ENCODE assay signal across 8 mouse cellular contexts in genomic region chr9:118980411-118980823, GRCm38 (mm10). TPM values are rescaled to one million over a fixed set of nuclear protein-coding genes. Genes with fewer than 3 reads are reported as not detected.
DNase-seq lines count a peak whose midpoint lies in the region; ATAC-seq lines count a peak whose summit lies in the region.

No protein-coding gene starts in this region.

- peak; percentile 65 for ATAC-seq in midbrain, embryonic 13.5 days

- H3K4me2 ChIP-seq in midbrain, embryonic 13.5 days (replicated peaks) = no peak overlapping the region

- no peak overlapping the region for H3K4me3 ChIP-seq in brown adipose tissue, adult 24 weeks (ENCODE audit: insufficient read depth, low read depth, low read length)
- no peak overlapping the region for H3K4me3 ChIP-seq in midbrain, embryonic 13.5 days (replicated peaks)

- no peak overlapping the region for H3K9ac ChIP-seq in midbrain, embryonic 13.5 days (replicated peaks)

- peaks cover 3% of the 10 kb centered on the region; the same call in 1 of the 2 replicates for H3K9me3 ChIP-seq in midbrain, embryonic 13.5 days

- WGBS in midbrain, embryonic 13.5 days = 8% methylated on average over 4 of the region's 4 CpGs

- DNase-seq in left cerebral cortex, postnatal 4 days = peak; percentile 55
- no peak for DNase-seq in left cerebral cortex, adult 11 months (ENCODE audit: low spot score)
- DNase-seq in heart, adult 11 months = peak; percentile 98
- DNase-seq in kidney, adult 9 months = peak; percentile 46
- no peak for DNase-seq in frontal cortex, postnatal 14 days (ENCODE audit: low spot score in 2 of 2)
- DNase-seq in spleen, adult 12 weeks (ENCODE audit: low spot score) = no peak

- peak overlapping the region; percentile 53 for H3K27ac ChIP-seq in brown adipose tissue, adult 24 weeks (replicated peaks; ENCODE audit: low read depth, low read length)
- peak overlapping the region; percentile 67 for H3K27ac ChIP-seq in midbrain, embryonic 13.5 days

- peaks cover 22% of the 10 kb centered on the region for H3K4me1 ChIP-seq in brown adipose tissue, adult 24 weeks (ENCODE audit: control insufficient read depth, insufficient read depth, insufficient read length, low read length)
- peaks cover 19% of the 10 kb centered on the region for H3K4me1 ChIP-seq in midbrain, embryonic 13.5 days (replicated peaks)

- no peaks in the 10 kb centered on the region for H3K36me3 ChIP-seq in midbrain, embryonic 13.5 days

- intact Hi-C loops in left cerebral cortex, postnatal 4 days (cut with DNase I) = no loop called here

- H3K27me3 ChIP-seq in midbrain, embryonic 13.5 days = no peaks in the 10 kb centered on the region

RNA-seq across cellular contexts. Expression of gene Ctdspl, which starts 54.2 kb away (rescaled TPM):
- 10 to 100 TPM; 18.3 to 19.6 TPM for total RNA-seq in left cerebral cortex, postnatal 4 days (2021)
- polyA plus RNA-seq in brown adipose tissue, adult 24 weeks (2012; ENCODE audit: insufficient read depth, insufficient read length, missing spikeins) = 18.8 and 24.2 TPM in 2 replicates
- polyA plus RNA-seq in midbrain, embryonic 13.5 days (2015; fragmentation: Nextera tagmentation; extraction: Ambion mirVana) = 5.2 and 6.2 TPM in 2 replicates

Comparison
In these comparisons a context has a peak if more than half of its experiments do, and no peak if none do; other contexts are left out.
1. DNase-seq: peak in left cerebral cortex, postnatal 4 days (single experiment), heart, adult 11 months (single experiment) and kidney, adult 9 months (single experiment); none in left cerebral cortex, adult 11 months (single experiment), frontal cortex, postnatal 14 days (0 of 2) and spleen, adult 12 weeks (single experiment).